Mouse (Mus musculus) cerebellum, adult 9-10 months (tissue): ENCODE data around the gene Olfr481.

Source experiments
- DNase-seq: peaks from one replicate; pipeline ENCODE4 v3.0.0; 2022

Olfr481 gene

GRCm38 (mm10) chr7:108079555-108079954 is at the start of gene Olfr481:
Gene Olfr481, plus strand, starts transcription at chr7:108079855.
- DNase-seq = no peak

- DNase-seq = no peak
These were observed 45.8 kb upstream of the Olfr481 start, which contains the start of gene Olfr478 for GRCm38 (mm10) chr7:108033889-108034288. Gene Olfr478, minus strand, starts transcription at chr7:108033989.

- no peak for DNase-seq
These were observed 29.3 kb upstream of the Olfr481 start, which contains the start of gene Olfr479 for GRCm38 (mm10) chr7:108050393-108050792. Gene Olfr479, plus strand, starts transcription at chr7:108050693.

- no peak for DNase-seq
These were observed 12.4 kb upstream of the Olfr481 start, which contains the start of gene Olfr480 for GRCm38 (mm10) chr7:108067246-108067645. Gene Olfr480, minus strand, starts transcription at chr7:108067346.

GRCm38 (mm10) chr7:108097486-108097885 is 17.8 kb downstream of the Olfr481 start, which contains the start of gene Olfr482:
Gene Olfr482, minus strand, starts transcription at chr7:108097586.
- no peak for DNase-seq

- no peak for DNase-seq
These were observed 20.9 kb downstream of the Olfr481 start, which contains the start of gene Olfr483 for GRCm38 (mm10) chr7:108100549-108100948. Gene Olfr483, plus strand, starts transcription at chr7:108100849.

- no peak for DNase-seq
These were observed 41.0 kb downstream of the Olfr481 start for GRCm38 (mm10) chr7:108120681-108121080.

- DNase-seq = no peak
These were observed 41.8 kb downstream of the Olfr481 start for GRCm38 (mm10) chr7:108121416-108121815.

- no peak for DNase-seq
These were observed 47.7 kb downstream of the Olfr481 start, which contains the start of gene Olfr484 for GRCm38 (mm10) chr7:108127349-108127748. Gene Olfr484, minus strand, starts transcription at chr7:108127449.
